Mouse (Mus musculus) stomach, embryonic 16.5 days (tissue): ENCODE data around the gene Tmem53. TPM values are rescaled to one million over a fixed set of nuclear protein-coding genes. Genes with fewer than 3 reads are reported as not detected.

Experiments
- ATAC-seq: fragments of 200-750 bp; cut with Nextera tagmentation; 2 replicates; pipeline ENCODE4 v1.8.0; 2017; ENCODE audit warnings: moderate number of reproducible peaks, moderate TSS enrichment; ENCODE audit not compliant: insufficient read depth, low FRiP score
- H3K27ac ChIP-seq: fragments of 300-500 bp; sonication (generic); 2 replicates; pipeline ENCODE4 v1.5.1; 2014; ENCODE audit warnings: low read length
- H3K27me3 ChIP-seq: fragments of 300-500 bp; sonication (generic); 2 replicates; pipeline ENCODE4 v1.6.1; 2014; ENCODE audit warnings: low read length, control low read depth, mixed read lengths; ENCODE audit not compliant: control insufficient read depth, insufficient read depth
- H3K36me3 ChIP-seq: fragments of 300-500 bp; sonication (generic); 2 replicates; pipeline ENCODE4 v1.6.1; 2014; ENCODE audit warnings: low read length; ENCODE audit not compliant: control insufficient read depth, insufficient read depth
- H3K4me1 ChIP-seq: fragments of 300-500 bp; sonication (generic); 2 replicates; pipeline ENCODE4 v1.6.1; 2014; ENCODE audit warnings: low read length, control low read depth, mixed read lengths; ENCODE audit not compliant: control insufficient read depth, insufficient read depth
- H3K4me2 ChIP-seq: fragments of 300-500 bp; sonication (generic); 2 replicates; pipeline ENCODE4 v1.6.1; 2014; ENCODE audit warnings: low read depth, low read length, mixed read lengths
- H3K4me3 ChIP-seq: fragments of 300-500 bp; sonication (generic); replicated peaks from 2 replicates; pipeline ENCODE4 v1.5.1; 2014; ENCODE audit warnings: mild to moderate bottlenecking, low read length
- H3K9ac ChIP-seq: fragments of 300-500 bp; sonication (generic); 2 replicates; pipeline ENCODE4 v1.6.1; 2014; ENCODE audit warnings: low read length
- H3K9me3 ChIP-seq: fragments of 300-500 bp; sonication (generic); replicated peaks from 2 replicates; pipeline ENCODE4 v1.6.1; 2016; ENCODE audit warnings: low read length, control low read depth; ENCODE audit not compliant: control insufficient read depth
- WGBS: fragments of 180-500 bp; shearing (Covaris S2); extraction: QIAGEN DNeasy Blood & Tissue Kit; methylation state at CpG from one replicate; pipeline ENCODE4 v1.1.7; 2014; 5-methylcytosine and 5-hydroxymethylcytosine counted together
- polyA plus RNA-seq: library from polyadenylated mRNA; unstranded; fragments of >200 nt; fragmentation: Nextera tagmentation; extraction: Ambion mirVana; gene quantifications from 2 replicates; pipeline ENCODE4 v1.2.1, GENCODE M21; 2015

The Tmem53 gene
- polyA plus RNA-seq, 1 experiment from 2014 or later = 14.2 TPM

DNA sequence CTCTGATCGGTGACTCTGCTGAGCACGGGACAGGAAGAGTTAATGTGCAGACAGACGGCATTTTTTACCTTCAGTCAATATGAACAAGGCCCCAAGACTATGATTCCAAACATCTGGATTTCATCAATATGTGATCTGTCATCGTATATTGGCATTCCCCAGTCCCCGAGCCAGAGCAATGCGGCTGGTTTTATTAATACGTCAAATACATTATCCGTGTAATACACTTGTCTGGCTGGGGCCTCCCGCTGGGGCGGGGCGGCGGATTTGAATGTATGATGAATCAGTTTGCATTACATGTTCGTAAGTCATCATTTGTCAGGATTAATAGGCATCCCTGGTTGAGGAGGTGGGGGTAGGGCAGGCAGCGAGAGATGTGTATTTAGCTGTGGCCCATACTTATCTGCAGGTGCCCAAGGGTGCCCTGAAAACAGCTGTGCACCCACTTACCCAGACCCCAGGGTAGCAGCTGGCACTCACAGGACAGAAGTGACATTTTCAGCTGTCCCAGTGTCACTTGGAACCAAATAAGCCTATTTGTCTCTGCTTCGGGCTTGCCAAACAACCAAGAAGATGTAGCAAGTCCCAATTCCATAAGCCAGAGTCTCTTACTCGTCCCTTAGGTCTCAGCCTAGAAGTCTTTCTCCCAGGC, 63.2 kb downstream of the Tmem53 start:
- Histone ChIP-seq H3K27ac (no peak overlapping the region), H3K4me1 (peaks cover 13% of the 10 kb centered on the region; the same call in 1 of the 2 replicates), H3K9me3 (no peaks in the 10 kb centered on the region), H3K4me3 (no peak overlapping the region), H3K4me2 (no peak overlapping the region), H3K36me3 (no peaks in the 10 kb centered on the region), H3K27me3 (peaks cover 20% of the 10 kb centered on the region; the same call in 1 of the 2 replicates), H3K9ac (no peak overlapping the region)
- ATAC-seq = no peak
- 52% methylated on average over 16 of the region's 16 CpGs for WGBS

DNA sequence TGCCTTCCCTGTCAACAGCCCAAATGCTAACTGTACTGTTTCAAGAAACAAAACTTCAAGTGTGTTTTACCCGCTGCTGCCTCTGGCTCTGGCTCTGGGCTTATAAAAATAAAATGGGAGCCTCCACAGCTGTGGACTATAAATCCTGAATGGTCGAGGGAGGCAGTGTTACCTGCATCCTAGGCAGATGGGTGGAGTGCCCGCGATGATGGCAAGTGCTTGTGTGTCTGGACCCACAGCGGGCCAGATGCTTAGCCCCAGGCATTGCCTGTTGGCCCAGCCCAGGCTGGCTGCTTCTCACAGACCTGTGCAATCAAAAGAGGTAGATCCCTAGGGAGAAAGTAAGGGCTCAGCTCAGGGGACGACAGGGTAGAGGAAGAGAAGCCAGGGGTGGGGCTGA, 65.0 kb downstream of the Tmem53 start:
- peaks cover 13% of the 10 kb centered on the region; the same call in 1 of the 2 replicates for H3K4me1 ChIP-seq
- H3K27me3 ChIP-seq = peaks cover 22% of the 10 kb centered on the region; the same call in 1 of the 2 replicates
- no peak overlapping the region for H3K4me3 ChIP-seq
- no peak overlapping the region for H3K4me2 ChIP-seq
- ATAC-seq = no peak
- no peaks in the 10 kb centered on the region for H3K36me3 ChIP-seq
- 41% methylated on average over 6 of the region's 6 CpGs for WGBS
- H3K9ac ChIP-seq = no peak overlapping the region
- no peaks in the 10 kb centered on the region for H3K9me3 ChIP-seq
- H3K27ac ChIP-seq = no peak overlapping the region

DNA sequence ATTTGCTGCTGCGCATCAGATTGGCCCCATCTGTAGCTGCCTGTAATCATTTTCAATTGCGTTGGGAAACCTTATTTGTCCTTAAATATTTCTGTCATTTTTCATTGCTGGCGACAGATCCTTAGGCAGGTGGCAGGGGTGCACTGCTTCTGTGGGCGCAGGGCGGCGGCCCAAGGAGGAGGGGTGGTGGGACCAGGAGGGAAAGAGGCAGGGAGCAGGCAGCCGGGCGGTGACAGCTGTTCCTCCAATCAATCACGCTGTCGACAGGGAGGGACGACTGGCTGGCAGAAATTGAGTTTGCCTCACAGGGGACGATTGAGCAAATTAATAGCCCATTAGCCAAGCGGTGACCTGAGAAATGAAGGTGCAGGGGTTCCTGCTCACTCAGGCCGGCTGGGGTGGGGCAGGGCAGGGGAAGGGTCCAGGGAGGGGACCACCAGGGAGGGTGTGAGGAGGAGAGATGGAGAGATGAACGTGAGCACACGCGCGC, 66.0 kb downstream of the Tmem53 start:
- ATAC-seq = peak; percentile 65; the same call in 1 of the 2 replicates

More for the DNA sequence above, 66.0 kb downstream of the Tmem53 start:
- Histone ChIP-seq H3K4me1 (peaks cover 4% of the 10 kb centered on the region; the same call in 1 of the 2 replicates), H3K9ac (no peak overlapping the region), H3K4me3 (no peak overlapping the region), H3K9me3 (no peaks in the 10 kb centered on the region), H3K4me2 (peak overlapping the region; percentile 17), H3K27me3 (peaks cover 21% of the 10 kb centered on the region; the same call in 1 of the 2 replicates), H3K36me3 (no peaks in the 10 kb centered on the region), H3K27ac (no peak overlapping the region)
- 12% methylated on average over 18 of the region's 18 CpGs for WGBS

Other genes starting within 250 kb of the Tmem53 start
- gene Eif2b3, start 232.5 kb upstream of the Tmem53 start, polyA plus RNA-seq = 35.6 and 36.3 TPM in 2 replicates
- gene Ptch2, start 155.9 kb upstream of the Tmem53 start, polyA plus RNA-seq = 7.0 and 7.3 TPM in 2 replicates
- 6.5 and 6.6 TPM in 2 replicates for gene Btbd19, start 126.2 kb upstream of the Tmem53 start, polyA plus RNA-seq
- 0.22 TPM in 1 of 2 replicates, not detected in the other for gene Tctex1d4, start 125.2 kb upstream of the Tmem53 start, polyA plus RNA-seq
- gene Plk3, start 118.0 kb upstream of the Tmem53 start, polyA plus RNA-seq = 3.4 and 5.0 TPM in 2 replicates
- 671 and 829 TPM in 2 replicates for gene Rps8, start 95.7 kb upstream of the Tmem53 start, polyA plus RNA-seq
- 42.4 and 44.3 TPM in 2 replicates for gene Kif2c, start 69.3 kb upstream of the Tmem53 start, polyA plus RNA-seq
- 0.32 and 0.61 TPM in 2 replicates for gene Armh1, start 174 bp downstream of the Tmem53 start, polyA plus RNA-seq
- 46.5 and 50.1 TPM in 2 replicates for gene Rnf220, start 245.1 kb downstream of the Tmem53 start, polyA plus RNA-seq